Mouse (Mus musculus) liver, embryonic 14.5 days (tissue): ENCODE measurements at regions not wholly inside any gene's neighbourhood (a gene's known extent, or its start where the extent isn't known, plus 50 kb on each side); places are given as distances from the start of the nearest gene placed in this dataset.

Source experiments
- CTCF ChIP-seq: IDR thresholded peaks from 2 replicates; pipeline ENCODE4 v1.5.1; 2016; ENCODE audit warnings: antibody characterized with exemption, low read depth, control low read depth
- EP300 ChIP-seq: IDR thresholded peaks from 2 replicates; pipeline ENCODE4 v1.6.1; 2016; ENCODE audit warnings: antibody characterized with exemption, low read depth

GRCm38 (mm10) chr7:111903741-111904231, 119.5 kb upstream of the Usp47 start:
- TF ChIP-seq EP300 (no peak), CTCF (no peak)
